Mouse (Mus musculus): ENCODE data around the gene Wscd2.

GRCm38 (mm10) chr5:113469826-113470225 is 20.3 kb upstream of the Wscd2 start:
- TF ChIP-seq CTCF (conservative IDR thresholded peaks at IDR 0.05; ENCODE audit: low read length) (no peak), NANOG (IDR thresholded peaks at IDR 0.05; ENCODE audit: borderline replicate concordance, low read length) (no peak), POU5F1 (IDR thresholded peaks at IDR 0.05; ENCODE audit: borderline replicate concordance, low read length) (no peak)
